Mouse (Mus musculus): ENCODE measurements around the gene Alox12e. TPM values are rescaled to one million over a fixed set of nuclear protein-coding genes. Genes with fewer than 3 reads are reported as not detected.

Alox12e gene
- 0.21 and 0.27 TPM in 2 replicates for polyA plus RNA-seq (2015; fragmentation: Nextera tagmentation; extraction: Ambion mirVana)

GRCm38 (mm10) chr11:70322528-70322927 is at the start of gene Alox12e:
Alox12e (minus strand) TSS chr11:70322628.

GRCm38 (mm10) chr11:70351868-70352267 is 29.4 kb upstream of the Alox12e start, which contains the start of gene Alox15:
Alox15 (minus strand) TSS chr11:70352031.

Other genes starting within 250 kb of the Alox12e start
- gene Asgr2, start 230.0 kb downstream of the Alox12e start, polyA plus RNA-seq (2015; fragmentation: Nextera tagmentation; extraction: Ambion mirVana) = 0.23 and 0.68 TPM in 2 replicates
- 8.2 and 9.7 TPM in 2 replicates for gene Mgl2, start 192.3 kb downstream of the Alox12e start, polyA plus RNA-seq (2015; fragmentation: Nextera tagmentation; extraction: Ambion mirVana)
- gene Clec10a, start 166.4 kb downstream of the Alox12e start, polyA plus RNA-seq (2015; fragmentation: Nextera tagmentation; extraction: Ambion mirVana) = 4.7 and 11.4 TPM in 2 replicates
- 0.37 and 0.59 TPM in 2 replicates for gene Slc16a11, start 109.9 kb downstream of the Alox12e start, polyA plus RNA-seq (2015; fragmentation: Nextera tagmentation; extraction: Ambion mirVana)
- 1.3 and 2.4 TPM in 2 replicates for gene Slc16a13, start 101.6 kb downstream of the Alox12e start, polyA plus RNA-seq (2015; fragmentation: Nextera tagmentation; extraction: Ambion mirVana)
- gene Bcl6b, start 92.8 kb downstream of the Alox12e start, polyA plus RNA-seq (2015; fragmentation: Nextera tagmentation; extraction: Ambion mirVana) = 6.5 and 8.3 TPM in 2 replicates
- 70.9 and 85.5 TPM in 2 replicates for gene 0610010K14Rik, start 84.7 kb downstream of the Alox12e start, polyA plus RNA-seq (2015; fragmentation: Nextera tagmentation; extraction: Ambion mirVana)
- gene Gm21988, start 82.8 kb downstream of the Alox12e start, polyA plus RNA-seq (2015; fragmentation: Nextera tagmentation; extraction: Ambion mirVana) = 6.0 and 7.6 TPM in 2 replicates
- gene Rnasek, start 82.8 kb downstream of the Alox12e start, polyA plus RNA-seq (2015; fragmentation: Nextera tagmentation; extraction: Ambion mirVana) = 228 and 235 TPM in 2 replicates
- gene Alox12, start 67.3 kb downstream of the Alox12e start, polyA plus RNA-seq (2015; fragmentation: Nextera tagmentation; extraction: Ambion mirVana) = 0.91 and 1.7 TPM in 2 replicates
- gene Alox15, start 29.4 kb upstream of the Alox12e start, polyA plus RNA-seq (2015; fragmentation: Nextera tagmentation; extraction: Ambion mirVana) = 0.08 and 0.12 TPM in 2 replicates
- 11.7 and 12.6 TPM in 2 replicates for gene Pelp1, start 87.4 kb upstream of the Alox12e start, polyA plus RNA-seq (2015; fragmentation: Nextera tagmentation; extraction: Ambion mirVana)
- gene Arrb2, start 110.0 kb upstream of the Alox12e start, polyA plus RNA-seq (2015; fragmentation: Nextera tagmentation; extraction: Ambion mirVana) = 8.7 and 12.3 TPM in 2 replicates
- 13.6 and 16.3 TPM in 2 replicates for gene Med11, start 129.3 kb upstream of the Alox12e start, polyA plus RNA-seq (2015; fragmentation: Nextera tagmentation; extraction: Ambion mirVana)
- 0.30 and 0.38 TPM in 2 replicates for gene Zmynd15, start 136.8 kb upstream of the Alox12e start, polyA plus RNA-seq (2015; fragmentation: Nextera tagmentation; extraction: Ambion mirVana)
- 2.9 and 3.2 TPM in 2 replicates for gene Cxcl16, start 137.4 kb upstream of the Alox12e start, polyA plus RNA-seq (2015; fragmentation: Nextera tagmentation; extraction: Ambion mirVana)
- not detected in 2 replicates for gene Tm4sf5, start 182.6 kb upstream of the Alox12e start, polyA plus RNA-seq (2015; fragmentation: Nextera tagmentation; extraction: Ambion mirVana)
- gene Vmo1, start 192.0 kb upstream of the Alox12e start, polyA plus RNA-seq (2015; fragmentation: Nextera tagmentation; extraction: Ambion mirVana) = 0.31 and 0.34 TPM in 2 replicates
- 0.15 and 0.44 TPM in 2 replicates for gene Gltpd2, start 196.6 kb upstream of the Alox12e start, polyA plus RNA-seq (2015; fragmentation: Nextera tagmentation; extraction: Ambion mirVana)
- 671 and 694 TPM in 2 replicates for gene Psmb6, start 202.7 kb upstream of the Alox12e start, polyA plus RNA-seq (2015; fragmentation: Nextera tagmentation; extraction: Ambion mirVana)
- not detected in 2 replicates for gene Gm40193, start 210.3 kb upstream of the Alox12e start, polyA plus RNA-seq (2015; fragmentation: Nextera tagmentation; extraction: Ambion mirVana)
- gene Pld2, start 217.4 kb upstream of the Alox12e start, polyA plus RNA-seq (2015; fragmentation: Nextera tagmentation; extraction: Ambion mirVana) = 8.9 and 9.1 TPM in 2 replicates
- 7.8 and 8.1 TPM in 2 replicates for gene Mink1, start 240.3 kb upstream of the Alox12e start, polyA plus RNA-seq (2015; fragmentation: Nextera tagmentation; extraction: Ambion mirVana)